8 mouse cellular contexts compared by ENCODE assay signal in genomic region chr6:147091136-147092120, GRCm38 (mm10). TPM values are rescaled to one million over a fixed set of nuclear protein-coding genes. Genes with fewer than 3 reads are reported as not detected.
A peak's percentile ranks its signal among the peaks of the same experiment; 100 is the strongest.
DNase-seq lines count a peak whose midpoint lies in the region; ATAC-seq and TF ChIP-seq lines count a peak whose summit lies in the region.

Klhl42 (plus strand) TSS chr6:147091379.

- peak; percentile 36 for DNase-seq in c-Kit-positive CD71-positive TER-119-negative erythroid progenitor cells, embryonic 14.5 days (ENCODE audit: low read depth)
- DNase-seq in heart, postnatal 14 days, result peak; percentile 83 to 88
- DNase-seq in layer of hippocampus, adult 11-12 months (ENCODE audit: low spot score), result peak; percentile 64
- peak; percentile 82 for DNase-seq in liver, postnatal 0 days

- H3K4me3 ChIP-seq in E14TG2a.4 (replicated peaks; ENCODE audit: low read length), result peak within 1 kb of the TSS; percentile 89
- H3K4me3 ChIP-seq in forebrain, embryonic 15.5 days, result peak within 1 kb of the TSS; percentile 74
- H3K4me3 ChIP-seq in liver, postnatal 0 days (ENCODE audit: low read depth, low read length), result peak within 1 kb of the TSS; percentile 80
- peak within 1 kb of the TSS; percentile 80 for H3K4me3 ChIP-seq in neural tube, embryonic 14.5 days (ENCODE audit: low read depth, low read length)
- H3K4me3 ChIP-seq in testis, adult 2 months (ENCODE audit: control insufficient read depth, low read depth, low read length), result peak within 1 kb of the TSS; percentile 86

- peak within 1 kb of the TSS; percentile 87 for H3K27ac ChIP-seq in forebrain, embryonic 15.5 days (replicated peaks)
- H3K27ac ChIP-seq in liver, postnatal 0 days (ENCODE audit: low read depth), result peak within 1 kb of the TSS; percentile 86
- H3K27ac ChIP-seq in neural tube, embryonic 14.5 days (ENCODE audit: low read depth, low read length), result peak within 1 kb of the TSS; percentile 88
- peak within 1 kb of the TSS; percentile 56; the same call in 1 of the 2 replicates for H3K27ac ChIP-seq in testis, adult 2 months (ENCODE audit: control insufficient read depth, insufficient read depth, low read depth, low read length)

- no peak for TF ChIP-seq EP300 in liver, postnatal 0 days (IDR thresholded peaks at IDR 0.05; ENCODE audit: low read depth)

- H3K4me1 ChIP-seq in E14TG2a.4 (replicated peaks; ENCODE audit: low read depth, low read length), result peaks cover 55% of the 10 kb centered on the region
- peaks cover 42% of the 10 kb centered on the region for H3K4me1 ChIP-seq in forebrain, embryonic 15.5 days
- H3K4me1 ChIP-seq in liver, postnatal 0 days (ENCODE audit: insufficient read depth), result peaks cover 22% of the 10 kb centered on the region
- H3K4me1 ChIP-seq in neural tube, embryonic 14.5 days (ENCODE audit: control insufficient read depth, insufficient read depth, low read length), result peaks cover 17% of the 10 kb centered on the region
- H3K4me1 ChIP-seq in testis, adult 2 months (ENCODE audit: control insufficient read depth, insufficient read depth, low read length), result peaks cover 16% of the 10 kb centered on the region

- H3K9me3 ChIP-seq in E14TG2a.4 (ENCODE audit: low read length), result no peaks in the 10 kb centered on the region
- H3K9me3 ChIP-seq in forebrain, embryonic 15.5 days, result no peaks in the 10 kb centered on the region
- H3K9me3 ChIP-seq in liver, postnatal 0 days (ENCODE audit: low read length), result no peaks in the 10 kb centered on the region
- no peaks in the 10 kb centered on the region for H3K9me3 ChIP-seq in neural tube, embryonic 14.5 days (ENCODE audit: control insufficient read depth, low read length)

- ATAC-seq in forebrain, embryonic 15.5 days (replicated peaks), result peak; percentile 89
- peak; percentile 91 for ATAC-seq in liver, postnatal 0 days
- peak; percentile 89 for ATAC-seq in neural tube, embryonic 14.5 days (ENCODE audit: low read depth)

- H3K27me3 ChIP-seq in E14TG2a.4 (ENCODE audit: insufficient read depth, low read length), result peaks cover 3% of the 10 kb centered on the region; the same call in 1 of the 2 replicates
- H3K27me3 ChIP-seq in forebrain, embryonic 15.5 days, result no peaks in the 10 kb centered on the region
- H3K27me3 ChIP-seq in liver, postnatal 0 days (ENCODE audit: insufficient read depth, low read length), result no peaks in the 10 kb centered on the region
- H3K27me3 ChIP-seq in neural tube, embryonic 14.5 days (ENCODE audit: control insufficient read depth, insufficient read depth, low read length), result no peaks in the 10 kb centered on the region
- H3K27me3 ChIP-seq in testis, adult 2 months (ENCODE audit: control insufficient read depth, insufficient read depth, low read length), result no peaks in the 10 kb centered on the region

- intact Hi-C loops in heart, postnatal 14 days (cut with DNase I), result no loop called here

- 0% methylated on average over 99 of the region's 99 CpGs for WGBS in forebrain, embryonic 15.5 days
- WGBS in liver, postnatal 0 days (ENCODE audit: insufficient replicate concordance), result 1% methylated on average over 92 of the region's 99 CpGs
- WGBS in neural tube, embryonic 14.5 days, result 1% methylated on average over 91 of the region's 99 CpGs

- peak within 1 kb of the TSS; percentile 80 for H3K4me2 ChIP-seq in forebrain, embryonic 15.5 days (replicated peaks)
- H3K4me2 ChIP-seq in liver, postnatal 0 days (ENCODE audit: low read depth, low read length), result peak within 1 kb of the TSS; percentile 98
- peak within 1 kb of the TSS; percentile 95 for H3K4me2 ChIP-seq in neural tube, embryonic 14.5 days (ENCODE audit: low read depth, low read length)

- peaks cover 25% of the 10 kb centered on the region for H3K36me3 ChIP-seq in E14TG2a.4 (ENCODE audit: insufficient read depth, low read length)
- no peaks in the 10 kb centered on the region for H3K36me3 ChIP-seq in forebrain, embryonic 15.5 days
- 0 out of 2 replicates have a peak, but pooled peaks cover 2% of the 10 kb centered on the region for H3K36me3 ChIP-seq in liver, postnatal 0 days (replicated peaks; ENCODE audit: insufficient read depth, low read length)
- H3K36me3 ChIP-seq in neural tube, embryonic 14.5 days (ENCODE audit: control insufficient read depth, insufficient read depth, low read length), result no peaks in the 10 kb centered on the region
- no peaks in the 10 kb centered on the region for H3K36me3 ChIP-seq in testis, adult 2 months (ENCODE audit: control insufficient read depth, insufficient read depth, low read length)

- TF ChIP-seq POLR2A in testis, adult 2 months (IDR thresholded peaks at IDR 0.05; ENCODE audit: control insufficient read depth, low read depth, low read length), result peak; percentile 44; the same call in 1 of the 2 replicates

- TF ChIP-seq CTCF in E14TG2a.4 (conservative IDR thresholded peaks at IDR 0.05; ENCODE audit: low read length), result no peak
- TF ChIP-seq CTCF in liver, postnatal 0 days (IDR thresholded peaks at IDR 0.05; ENCODE audit: low read depth), result no peak
- TF ChIP-seq CTCF in testis, adult 2 months (IDR thresholded peaks at IDR 0.05; ENCODE audit: control insufficient read depth, insufficient read depth, insufficient replicate concordance, low read depth, low read length), result no peak

- H3K9ac ChIP-seq in forebrain, embryonic 15.5 days (replicated peaks), result peak within 1 kb of the TSS; percentile 87
- H3K9ac ChIP-seq in liver, postnatal 0 days (replicated peaks), result peak within 1 kb of the TSS; percentile 84
- peak within 1 kb of the TSS; percentile 92 for H3K9ac ChIP-seq in neural tube, embryonic 14.5 days (replicated peaks; ENCODE audit: low read depth, low read length)

RNA-seq across cellular contexts. Expression of gene Klhl42, which starts in this region (rescaled TPM):
- polyA plus RNA-seq in forebrain, embryonic 15.5 days (2015; fragmentation: Nextera tagmentation; extraction: Ambion mirVana), result 6.0 and 6.4 TPM in 2 replicates
- 1 to 10 TPM; 8.2 to 8.7 TPM for total RNA-seq in heart, postnatal 14 days (2021)
- polyA plus RNA-seq in liver, postnatal 0 days (2015; fragmentation: Nextera tagmentation; extraction: Ambion mirVana), result 1.4 and 1.6 TPM in 2 replicates
- polyA plus RNA-seq in neural tube, embryonic 14.5 days (2014; fragmentation: Nextera tagmentation; extraction: Ambion mirVana), result 9.7 and 10.3 TPM in 2 replicates
- 2.7 and 2.8 TPM in 2 replicates for polyA plus RNA-seq in testis, adult 2 months (2012; rRNA removed)

Comparison
In these comparisons a context has a peak if more than half of its experiments do, and no peak if none do; other contexts are left out.
1. Peak in every context shown above with its lines: DNase-seq, ATAC-seq, H3K4me3 ChIP-seq and H3K27ac ChIP-seq.